Mouse (Mus musculus) embryonic facial prominence, embryonic 14.5 days (tissue): Measurements from ENCODE around the gene Ankrd22. TPM values are rescaled to one million over a fixed set of nuclear protein-coding genes. Genes with fewer than 3 reads are reported as not detected.

ENCODE experiments used
- ATAC-seq: fragments of 200-750 bp; cut with Nextera tagmentation; 2 replicates; pipeline ENCODE4 v1.8.0; 2017; ENCODE audit warnings: low read depth, moderate number of reproducible peaks, moderate TSS enrichment
- DNase-seq: peaks from one replicate; pipeline ENCODE4 v3.0.0-alpha.2; 2015; ENCODE audit warnings: low spot score
- H3K27ac ChIP-seq: fragments of 300-500 bp; sonication (generic); replicated peaks from 2 replicates; pipeline ENCODE4 v1.5.1; 2014; ENCODE audit warnings: low read depth, mild to moderate bottlenecking, low read length, moderate library complexity
- H3K27me3 ChIP-seq: fragments of 300-500 bp; sonication (generic); replicated peaks from 2 replicates; pipeline ENCODE4 v1.6.1; 2014; ENCODE audit warnings: low read length; ENCODE audit not compliant: control insufficient read depth, insufficient read depth
- H3K36me3 ChIP-seq: fragments of 300-500 bp; sonication (generic); 2 replicates; pipeline ENCODE4 v1.6.1; 2014; ENCODE audit warnings: low read length, mixed read lengths; ENCODE audit not compliant: control insufficient read depth, insufficient read depth
- H3K4me1 ChIP-seq: fragments of 300-500 bp; sonication (generic); 2 replicates; pipeline ENCODE4 v1.6.1; 2014; ENCODE audit warnings: antibody characterized with exemption, low read length; ENCODE audit not compliant: control insufficient read depth, insufficient read depth
- H3K4me2 ChIP-seq: fragments of 300-500 bp; sonication (generic); 2 replicates; pipeline ENCODE4 v1.6.1; 2014; ENCODE audit warnings: low read depth, mild to moderate bottlenecking, low read length, moderate library complexity, mixed read lengths
- H3K4me3 ChIP-seq: fragments of 300-500 bp; sonication (generic); 2 replicates; pipeline ENCODE4 v1.5.1; 2014; ENCODE audit warnings: low read depth, mild to moderate bottlenecking, low read length
- H3K9ac ChIP-seq: fragments of 300-500 bp; sonication (generic); 2 replicates; pipeline ENCODE4 v1.6.1; 2014; ENCODE audit warnings: low read depth, mild to moderate bottlenecking, low read length, moderate library complexity, mixed read lengths
- H3K9me3 ChIP-seq: fragments of 300-500 bp; sonication (generic); 2 replicates; pipeline ENCODE4 v1.6.1; 2016; ENCODE audit warnings: low read length; ENCODE audit not compliant: control insufficient read depth
- WGBS: fragments of 180-500 bp; shearing (Covaris S2); extraction: QIAGEN DNeasy Blood & Tissue Kit; methylation state at CpG from one replicate; pipeline ENCODE4 v1.1.7; 2014; 5-methylcytosine and 5-hydroxymethylcytosine counted together
- polyA plus RNA-seq: library from polyadenylated mRNA; unstranded; fragments of >200 nt; fragmentation: Nextera tagmentation; extraction: Ambion mirVana; gene quantifications from 2 replicates; pipeline ENCODE4 v1.2.1, GENCODE M21; 2014

Ankrd22 gene
- 2.8 and 5.4 TPM in 2 replicates for polyA plus RNA-seq

DNA sequence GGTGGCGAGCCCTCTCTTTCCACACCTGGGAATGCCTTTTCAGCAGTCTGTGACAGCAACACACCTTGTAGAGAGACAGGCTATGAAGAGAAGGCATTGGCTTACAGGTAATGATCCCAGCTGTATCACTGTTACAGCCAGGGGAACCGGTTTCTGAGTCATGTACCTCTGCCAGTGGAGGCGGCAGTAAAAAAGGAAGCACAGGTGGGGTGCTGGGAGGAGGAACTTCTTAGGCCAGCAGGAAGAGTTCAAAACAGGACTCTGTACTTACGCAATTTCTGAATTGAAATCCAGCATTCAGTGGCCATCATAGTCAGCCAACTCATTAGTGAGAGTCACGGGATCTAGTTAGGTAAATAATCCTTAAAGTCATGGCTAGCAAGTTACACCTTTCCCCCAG lies at the start of gene Ankrd22:
TSS of gene Ankrd22 (minus strand) at position 163 of the 400 bp plus-strand sequence.
- ATAC-seq (peak; percentile 93), DNase-seq (peak; percentile 85)
- H3K27me3 ChIP-seq = no peaks in the 10 kb centered on the region
- H3K36me3 ChIP-seq = no peaks in the 10 kb centered on the region
- no peak within 1 kb of the TSS for H3K4me3 ChIP-seq
- no peaks in the 10 kb centered on the region for H3K4me1 ChIP-seq
- no peaks in the 10 kb centered on the region for H3K9me3 ChIP-seq
- no peak within 1 kb of the TSS for H3K4me2 ChIP-seq
- H3K27ac ChIP-seq = no peak within 1 kb of the TSS
- no peak within 1 kb of the TSS for H3K9ac ChIP-seq
- 57% methylated on average over 5 of the region's 5 CpGs for WGBS

DNA sequence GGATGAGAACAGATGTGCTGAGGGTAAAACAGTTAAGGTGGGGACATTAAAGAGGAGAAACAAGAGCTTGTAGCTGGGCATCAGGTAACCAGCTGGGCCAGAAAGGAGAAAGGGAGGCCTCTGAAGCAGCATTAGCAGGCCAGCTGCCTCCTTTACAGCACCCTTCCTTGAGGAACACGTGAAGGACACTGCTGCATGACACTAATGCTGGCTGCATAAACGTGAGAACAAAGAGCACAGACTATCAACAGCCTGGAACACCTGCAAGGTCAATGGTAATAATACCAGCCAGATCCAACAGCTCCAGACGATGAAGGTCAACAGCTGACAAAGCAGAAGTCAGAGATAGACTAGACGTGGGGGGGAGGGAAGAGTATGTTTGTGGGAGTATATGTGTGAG lies 48.3 kb upstream of the Ankrd22 start:
- peaks cover 5% of the 10 kb centered on the region; the same call in 1 of the 2 replicates for H3K4me1 ChIP-seq
- H3K9me3 ChIP-seq = no peaks in the 10 kb centered on the region
- 52% methylated on average over 4 of the region's 4 CpGs for WGBS
- no peaks in the 10 kb centered on the region for H3K36me3 ChIP-seq
- ATAC-seq (no peak), DNase-seq (no peak)
- no peak overlapping the region for H3K4me2 ChIP-seq
- no peak overlapping the region for H3K4me3 ChIP-seq
- no peak overlapping the region for H3K9ac ChIP-seq
- no peaks in the 10 kb centered on the region for H3K27me3 ChIP-seq
- H3K27ac ChIP-seq = no peak overlapping the region

DNA sequence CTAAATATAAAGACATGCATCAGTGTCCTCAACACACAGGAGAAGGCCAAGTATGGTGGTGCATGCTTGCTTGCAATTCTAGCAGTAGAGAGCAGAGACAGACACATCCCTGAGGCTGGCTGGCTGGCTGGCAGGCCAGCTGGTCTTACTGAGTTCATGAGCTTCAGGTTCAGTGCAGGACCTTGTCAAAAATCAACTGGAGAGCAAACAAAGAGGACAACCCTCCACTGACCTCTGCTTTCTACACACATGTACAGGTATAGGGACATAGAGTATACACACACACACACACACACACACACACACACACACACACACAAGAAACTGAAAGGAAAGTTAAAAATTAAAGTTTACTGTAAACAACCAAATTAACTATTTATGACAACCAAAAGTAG lies 47.4 kb upstream of the Ankrd22 start:
- ATAC-seq (no peak), DNase-seq (no peak)
- Histone ChIP-seq H3K9ac (no peak overlapping the region), H3K9me3 (no peaks in the 10 kb centered on the region), H3K27ac (no peak overlapping the region), H3K27me3 (no peaks in the 10 kb centered on the region), H3K4me1 (peaks cover 5% of the 10 kb centered on the region; the same call in 1 of the 2 replicates), H3K4me3 (no peak overlapping the region), H3K4me2 (no peak overlapping the region), H3K36me3 (no peaks in the 10 kb centered on the region)

DNA sequence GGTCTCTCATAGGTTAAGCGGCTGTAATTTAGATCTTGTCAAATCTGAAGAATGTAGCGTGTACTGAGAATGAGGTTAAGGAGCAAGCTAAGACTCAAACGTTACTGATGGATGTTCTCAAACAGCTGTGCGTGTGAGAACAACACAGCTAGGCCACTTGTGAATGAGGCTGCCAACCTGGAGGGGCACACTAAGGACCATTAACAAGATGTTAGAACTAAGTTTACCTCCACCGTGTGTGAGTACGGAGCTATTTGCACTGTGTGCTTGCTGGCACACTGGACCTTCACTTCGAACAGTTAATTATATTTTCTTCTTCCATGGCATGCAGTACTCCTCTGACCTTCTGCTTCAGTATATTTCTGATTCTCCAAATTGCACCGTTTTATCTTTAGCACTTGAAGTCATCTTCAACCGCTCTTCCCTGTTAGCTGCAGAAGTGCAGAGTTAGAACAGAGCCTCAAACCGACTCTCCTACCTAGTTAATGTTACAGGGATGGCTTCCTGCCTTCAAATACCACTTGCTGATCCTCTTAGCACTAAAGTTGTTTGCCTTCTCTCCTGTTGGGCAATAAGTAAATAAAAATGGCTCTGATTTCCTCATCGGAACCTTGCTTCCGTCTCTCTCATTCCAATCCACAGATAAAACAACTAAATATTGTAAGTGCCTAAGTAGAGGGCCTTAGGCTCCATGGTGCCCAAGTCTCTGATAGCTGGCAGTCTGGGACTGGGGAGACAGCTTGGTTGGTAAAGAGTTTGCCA lies 46.8 kb upstream of the Ankrd22 start:
- Histone ChIP-seq H3K4me1 (peaks cover 5% of the 10 kb centered on the region; the same call in 1 of the 2 replicates), H3K27ac (no peak overlapping the region), H3K9me3 (no peaks in the 10 kb centered on the region), H3K9ac (no peak overlapping the region), H3K27me3 (no peaks in the 10 kb centered on the region), H3K4me2 (no peak overlapping the region), H3K36me3 (no peaks in the 10 kb centered on the region), H3K4me3 (no peak overlapping the region)
- DNase-seq (no peak), ATAC-seq (no peak)
- WGBS = 84% methylated on average over 12 of the region's 12 CpGs

DNA sequence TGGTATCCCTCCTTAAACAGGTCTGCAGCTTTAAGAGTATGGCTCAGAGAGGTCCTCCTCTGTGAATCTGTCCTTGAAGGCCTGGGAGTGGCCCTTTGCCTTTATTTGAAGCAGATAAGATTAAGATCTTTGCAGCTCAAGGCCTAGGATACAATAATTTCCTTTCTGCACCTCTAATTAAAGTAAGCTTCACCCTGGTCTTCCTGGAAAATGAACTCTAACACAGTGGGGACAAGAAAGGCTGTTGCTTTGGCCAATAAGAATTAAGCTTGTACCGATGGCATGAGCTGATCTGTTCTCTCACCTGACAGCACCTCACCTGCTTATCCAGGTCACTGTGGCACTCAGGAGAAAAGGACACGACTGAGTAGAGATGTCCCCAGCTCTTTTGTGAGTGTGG lies 45.0 kb upstream of the Ankrd22 start:
- H3K27me3 ChIP-seq = no peaks in the 10 kb centered on the region
- H3K36me3 ChIP-seq = no peaks in the 10 kb centered on the region
- no peak overlapping the region for H3K9ac ChIP-seq
- no peak overlapping the region for H3K4me3 ChIP-seq
- WGBS = 60% methylated on average over 2 of the region's 2 CpGs
- DNase-seq (no peak), ATAC-seq (no peak)
- no peak overlapping the region for H3K4me2 ChIP-seq
- no peaks in the 10 kb centered on the region for H3K9me3 ChIP-seq
- no peak overlapping the region for H3K27ac ChIP-seq
- H3K4me1 ChIP-seq = peaks cover 5% of the 10 kb centered on the region; the same call in 1 of the 2 replicates

DNA sequence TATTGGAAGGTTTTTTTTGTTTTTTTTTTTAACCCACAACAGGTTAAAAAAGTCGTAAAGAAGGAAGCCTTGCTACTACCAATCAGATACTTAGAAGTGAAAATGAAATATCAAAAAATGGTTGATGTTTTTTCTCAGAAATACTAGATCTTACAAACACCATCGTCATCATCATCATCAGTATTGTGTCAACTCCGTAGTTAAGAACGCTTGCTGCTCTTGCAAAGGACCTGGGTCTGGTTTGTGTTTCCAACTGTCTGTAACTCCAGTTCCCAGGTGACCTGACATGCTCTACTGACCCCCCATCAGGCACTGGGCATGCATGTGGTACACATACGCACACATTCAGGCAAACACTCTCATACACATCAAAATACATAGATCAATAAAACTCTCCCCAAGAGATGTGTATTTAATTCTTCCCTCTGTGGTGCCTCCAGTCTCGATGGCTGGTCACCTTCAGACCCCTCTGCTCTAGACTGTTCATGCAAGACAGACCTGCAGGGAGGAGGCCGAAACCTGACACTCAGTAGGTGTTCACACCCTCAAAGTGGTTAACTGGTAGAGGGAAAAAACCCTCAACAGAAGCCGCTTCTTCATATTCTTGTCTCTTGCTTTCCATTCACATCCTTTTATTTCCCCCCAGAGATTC lies 44.2 kb upstream of the Ankrd22 start:
- no peak overlapping the region for H3K4me3 ChIP-seq
- no peaks in the 10 kb centered on the region for H3K36me3 ChIP-seq
- no peaks in the 10 kb centered on the region for H3K27me3 ChIP-seq
- no peaks in the 10 kb centered on the region for H3K9me3 ChIP-seq
- H3K27ac ChIP-seq = no peak overlapping the region
- no peak overlapping the region for H3K9ac ChIP-seq
- no peak for ATAC-seq
- no peak for DNase-seq
- H3K4me2 ChIP-seq = no peak overlapping the region
- H3K4me1 ChIP-seq = peaks cover 5% of the 10 kb centered on the region; the same call in 1 of the 2 replicates
- WGBS = 63% methylated on average over 8 of the region's 8 CpGs

DNA sequence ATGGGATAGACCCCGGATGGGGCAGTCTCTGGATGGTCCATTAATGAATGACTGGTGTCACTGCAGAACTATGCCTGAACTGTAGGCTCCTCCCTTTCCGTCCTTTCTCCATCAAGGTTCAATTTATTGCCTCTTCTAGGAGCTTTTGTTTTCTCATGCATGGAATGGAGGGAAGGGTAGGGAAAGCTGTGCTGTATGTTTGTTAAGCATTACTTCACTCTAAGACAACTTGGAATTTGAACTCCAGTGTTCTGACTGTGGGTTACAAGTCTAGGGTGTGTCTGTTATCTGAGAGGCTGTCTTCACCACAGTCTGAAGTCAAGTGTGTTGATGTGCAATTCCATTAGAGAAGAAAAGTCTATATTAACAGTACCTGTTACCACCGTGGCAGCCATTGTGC lies 43.2 kb upstream of the Ankrd22 start:
- H3K4me2 ChIP-seq = no peak overlapping the region
- DNase-seq (no peak), ATAC-seq (no peak)
- peaks cover 5% of the 10 kb centered on the region; the same call in 1 of the 2 replicates for H3K4me1 ChIP-seq
- H3K27ac ChIP-seq = no peak overlapping the region
- H3K36me3 ChIP-seq = no peaks in the 10 kb centered on the region
- 85% methylated on average over 3 of the region's 3 CpGs for WGBS
- no peak overlapping the region for H3K4me3 ChIP-seq
- no peaks in the 10 kb centered on the region for H3K9me3 ChIP-seq
- H3K27me3 ChIP-seq = no peaks in the 10 kb centered on the region
- no peak overlapping the region for H3K9ac ChIP-seq

DNA sequence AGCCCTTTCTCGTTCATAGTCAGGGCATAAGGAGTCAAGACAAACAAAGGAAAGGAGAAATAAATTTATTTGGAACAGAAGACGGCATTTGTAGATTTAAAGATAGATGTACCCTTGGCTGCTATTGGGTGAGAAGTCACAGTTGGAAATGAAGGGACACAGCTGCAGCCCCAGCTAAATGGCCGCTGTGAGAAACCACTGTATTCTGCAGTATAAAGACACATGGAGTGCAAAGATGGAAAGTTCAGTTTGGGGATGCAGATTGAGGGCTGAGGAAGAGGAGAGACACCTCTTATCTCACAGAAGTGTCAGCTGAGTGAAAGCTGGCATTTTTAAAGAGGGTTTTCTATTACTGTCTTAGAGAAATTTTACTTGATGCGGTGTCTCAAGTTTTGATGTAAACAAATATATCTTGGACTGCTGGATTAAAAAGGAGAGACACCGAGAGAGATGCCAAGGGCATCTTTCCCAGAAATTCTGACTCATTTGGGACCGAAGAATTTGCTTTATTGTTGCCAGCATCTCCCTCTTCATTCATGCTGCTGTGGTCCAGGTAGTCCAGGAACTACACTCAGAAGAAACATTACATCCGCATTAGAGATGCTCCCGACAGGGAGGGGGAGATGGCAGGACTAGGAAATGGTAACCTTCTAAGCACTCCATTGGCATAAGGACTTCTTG lies 41.0 kb upstream of the Ankrd22 start:
- no peak for ATAC-seq
- Histone ChIP-seq H3K4me1 (peaks cover 5% of the 10 kb centered on the region; the same call in 1 of the 2 replicates), H3K27ac (no peak overlapping the region)

More for the DNA sequence above, 41.0 kb upstream of the Ankrd22 start:
- Histone ChIP-seq H3K9ac (no peak overlapping the region), H3K9me3 (no peaks in the 10 kb centered on the region), H3K27me3 (no peaks in the 10 kb centered on the region), H3K36me3 (no peaks in the 10 kb centered on the region), H3K4me2 (no peak overlapping the region), H3K4me3 (no peak overlapping the region)
- DNase-seq = no peak
- WGBS = 88% methylated on average over 8 of the region's 8 CpGs
